Mouse (Mus musculus) MEL (cell line): ENCODE measurements around the gene Emd. TPM values are rescaled to one million over a fixed set of nuclear protein-coding genes. Genes with fewer than 3 reads are reported as not detected.

Experiments
- DNase-seq: peaks from one replicate; pipeline ENCODE4 v3.0.0; 2011; ENCODE audit warnings: low read depth, low spot score
- H3K27ac ChIP-seq: 2 replicates; pipeline ENCODE4 v1.5.1; 2012; ENCODE audit warnings: low read depth, mild to moderate bottlenecking, control low read depth, low read length, moderate library complexity; ENCODE audit not compliant: control insufficient read depth
- H3K27me3 ChIP-seq, 2 experiments: fragments of 150-350 bp in 1 of 2; sonication (generic) in 1 of 2; 2 replicates each; pipeline ENCODE4 v1.6.1; 2012; ENCODE audit warnings: low read length in 2 of 2, mild to moderate bottlenecking in 2 of 2, improper control_type of control experiment in 1 of 2, moderate library complexity in 1 of 2; ENCODE audit not compliant: insufficient read depth in 2 of 2, control insufficient read depth in 1 of 2
- H3K36me3 ChIP-seq, 2 experiments: 2 replicates each; pipeline ENCODE4 v1.6.1; 2012 to 2014; ENCODE audit warnings: low read length in 2 of 2, improper control_type of control experiment in 1 of 2, inconsistent platforms in 1 of 2, mild to moderate bottlenecking in 1 of 2; ENCODE audit not compliant: insufficient read depth in 2 of 2, control insufficient read depth in 1 of 2
- H3K4me1 ChIP-seq, 2 experiments: fragments of 150-350 bp in 1 of 2; sonication (generic) in 1 of 2; 2 replicates each; pipeline ENCODE4 v1.6.1; 2012; ENCODE audit warnings: low read length in 2 of 2, improper control_type of control experiment in 1 of 2, mild to moderate bottlenecking in 1 of 2; ENCODE audit not compliant: insufficient read depth in 2 of 2, control insufficient read depth in 1 of 2
- H3K4me3 ChIP-seq, 2 experiments: fragments of 150-350 bp in 1 of 2; sonication (generic) in 1 of 2; 2 replicates each; pipeline ENCODE4 v1.5.1; 2012; ENCODE audit warnings: low read depth in 2 of 2, low read length in 2 of 2, mild to moderate bottlenecking in 2 of 2, moderate library complexity in 2 of 2, control low read depth in 1 of 2, improper control_type of control experiment in 1 of 2; ENCODE audit not compliant: control insufficient read depth in 1 of 2, insufficient read depth in 1 of 2
- H3K79me2 ChIP-seq: 2 replicates; pipeline ENCODE4 v1.6.1; 2012; ENCODE audit warnings: mild to moderate bottlenecking, low read length, moderate library complexity; ENCODE audit not compliant: control insufficient read depth, poor library complexity, insufficient read depth
- H3K9ac ChIP-seq: 2 replicates; pipeline ENCODE4 v1.6.1; 2012; ENCODE audit warnings: low read depth, mild to moderate bottlenecking, control low read depth, low read length, moderate library complexity; ENCODE audit not compliant: control insufficient read depth, poor library complexity, severe bottlenecking
- H3K9me3 ChIP-seq: fragments of 150-350 bp; sonication (generic); replicated peaks from 2 replicates; pipeline ENCODE4 v1.6.1; 2012; ENCODE audit warnings: mild to moderate bottlenecking, low read length, improper control_type of control experiment, moderate library complexity; ENCODE audit not compliant: insufficient read depth
- BHLHE40 ChIP-seq: IDR thresholded peaks from 2 replicates; pipeline ENCODE4 v1.6.1; 2012; ENCODE audit warnings: low read depth, mild to moderate bottlenecking, inconsistent platforms, low read length, improper control_type of control experiment, borderline replicate concordance
- CHD1 ChIP-seq: IDR thresholded peaks from 2 replicates; pipeline ENCODE4 v1.6.1; 2012; ENCODE audit warnings: low read depth, mild to moderate bottlenecking, inconsistent platforms, low read length, improper control_type of control experiment
- CHD2 ChIP-seq: IDR thresholded peaks from 2 replicates; pipeline ENCODE4 v1.6.1; 2011; ENCODE audit warnings: low read length, improper control_type of control experiment
- CTCF ChIP-seq, 3 experiments: IDR thresholded peaks in 2 of 3; conservative IDR thresholded peaks in 1 of 3; 2 replicates each; pipeline ENCODE4 v1.5.1; 2011 to 2012; ENCODE audit warnings: low read length in 3 of 3, low read depth in 2 of 3, mild to moderate bottlenecking in 2 of 3, improper control_type of control experiment in 1 of 3, inconsistent platforms in 1 of 3, mixed read lengths in 1 of 3, moderate library complexity in 1 of 3; ENCODE audit not compliant: control insufficient read depth in 1 of 3, insufficient read depth in 1 of 3, poor library complexity in 1 of 3, severe bottlenecking in 1 of 3
- ELF1 ChIP-seq: IDR thresholded peaks from 2 replicates; pipeline ENCODE4 v1.6.1; 2014; ENCODE audit warnings: low read depth, mild to moderate bottlenecking, inconsistent platforms, low read length, improper control_type of control experiment, moderate library complexity
- EP300 ChIP-seq, 2 experiments: IDR thresholded peaks; 2 replicates each; pipeline ENCODE4 v1.6.1; 2011; ENCODE audit warnings: improper control_type of control experiment in 2 of 2, low read length in 2 of 2, low read depth in 1 of 2, mild to moderate bottlenecking in 1 of 2
- GABPA ChIP-seq: IDR thresholded peaks from 2 replicates; pipeline ENCODE4 v1.6.1; 2012; ENCODE audit warnings: low read depth, mild to moderate bottlenecking, inconsistent platforms, low read length, improper control_type of control experiment, moderate library complexity
- HCFC1 ChIP-seq: IDR thresholded peaks from 2 replicates; pipeline ENCODE4 v1.6.1; 2012; ENCODE audit warnings: low read depth, mild to moderate bottlenecking, inconsistent platforms, low read length, improper control_type of control experiment, moderate library complexity
- JUND ChIP-seq: IDR thresholded peaks from 2 replicates; pipeline ENCODE4 v1.6.1; 2011; ENCODE audit warnings: low read depth, mild to moderate bottlenecking, improper control_type of control experiment, low read length
- MAZ ChIP-seq: IDR thresholded peaks from 2 replicates; pipeline ENCODE4 v1.6.1; 2012; ENCODE audit warnings: low read depth, mild to moderate bottlenecking, inconsistent platforms, low read length, improper control_type of control experiment
- MEF2A ChIP-seq: IDR thresholded peaks from 2 replicates; pipeline ENCODE4 v1.6.1; 2014; ENCODE audit warnings: low read depth, mild to moderate bottlenecking, inconsistent platforms, low read length, improper control_type of control experiment; ENCODE audit not compliant: poor library complexity, insufficient replicate concordance, severe bottlenecking; ENCODE audit errors: extremely low read depth
- MXI1 ChIP-seq: IDR thresholded peaks from 2 replicates; pipeline ENCODE4 v1.6.1; 2011; ENCODE audit warnings: mild to moderate bottlenecking, low read depth, low read length, improper control_type of control experiment
- NRF1 ChIP-seq: IDR thresholded peaks from 2 replicates; pipeline ENCODE4 v1.6.1; 2014; ENCODE audit warnings: low read depth, mild to moderate bottlenecking, inconsistent platforms, low read length, improper control_type of control experiment, moderate library complexity; ENCODE audit not compliant: poor library complexity, insufficient read depth, severe bottlenecking
- POLR2A ChIP-seq, 2 experiments: IDR thresholded peaks; 2 replicates each; pipeline ENCODE4 v1.6.1; 2011 to 2012; ENCODE audit warnings: low read length in 2 of 2, mild to moderate bottlenecking in 2 of 2, control low read depth in 1 of 2, improper control_type of control experiment in 1 of 2, low read depth in 1 of 2, moderate library complexity in 1 of 2; ENCODE audit not compliant: control insufficient read depth in 1 of 2, insufficient read depth in 1 of 2, poor library complexity in 1 of 2
- RAD21 ChIP-seq: IDR thresholded peaks from 2 replicates; pipeline ENCODE4 v1.6.1; 2011; ENCODE audit warnings: mild to moderate bottlenecking, low read depth, low read length, improper control_type of control experiment
- RCOR1 ChIP-seq: IDR thresholded peaks from 2 replicates; pipeline ENCODE4 v1.6.1; 2012; ENCODE audit warnings: low read depth, mild to moderate bottlenecking, inconsistent platforms, low read length, improper control_type of control experiment
- SIN3A ChIP-seq: IDR thresholded peaks from 2 replicates; pipeline ENCODE4 v1.6.1; 2012; ENCODE audit warnings: low read length, improper control_type of control experiment, inconsistent platforms
- SMC3 ChIP-seq: IDR thresholded peaks from 2 replicates; pipeline ENCODE4 v1.6.1; 2011; ENCODE audit warnings: low read depth, low read length, improper control_type of control experiment
- TBP ChIP-seq: IDR thresholded peaks from 2 replicates; pipeline ENCODE4 v1.8.0; 2011; ENCODE audit warnings: low read depth, low read length, improper control_type of control experiment
- TCF12 ChIP-seq: IDR thresholded peaks from 2 replicates; pipeline ENCODE4 v1.6.1; 2014; ENCODE audit warnings: low read depth, mild to moderate bottlenecking, inconsistent platforms, low read length, improper control_type of control experiment, moderate library complexity
- USF1 ChIP-seq: IDR thresholded peaks from 2 replicates; pipeline ENCODE4 v1.6.1; 2014; ENCODE audit warnings: low read depth, mild to moderate bottlenecking, inconsistent platforms, low read length, improper control_type of control experiment, moderate library complexity
- USF2 ChIP-seq, 2 experiments: IDR thresholded peaks; 2 replicates each; pipeline ENCODE4 v1.6.1; 2011 to 2012; ENCODE audit warnings: improper control_type of control experiment in 2 of 2, low read length in 2 of 2, borderline replicate concordance in 1 of 2, inconsistent platforms in 1 of 2, low read depth in 1 of 2, mild to moderate bottlenecking in 1 of 2; ENCODE audit not compliant: insufficient read depth in 1 of 2
- ZC3H11A ChIP-seq: IDR thresholded peaks from 2 replicates; pipeline ENCODE4 v1.6.1; 2012; ENCODE audit warnings: low read depth, mild to moderate bottlenecking, inconsistent platforms, low read length, improper control_type of control experiment
- ZKSCAN1 ChIP-seq: IDR thresholded peaks from 2 replicates; pipeline ENCODE4 v1.6.1; 2012; ENCODE audit warnings: low read depth, mild to moderate bottlenecking, inconsistent platforms, low read length, improper control_type of control experiment, moderate library complexity
- ZMIZ1 ChIP-seq: IDR thresholded peaks from 2 replicates; pipeline ENCODE4 v1.6.1; 2012; ENCODE audit warnings: low read depth, mild to moderate bottlenecking, inconsistent platforms, low read length, improper control_type of control experiment, moderate library complexity
- ZNF384 ChIP-seq: IDR thresholded peaks from 2 replicates; pipeline ENCODE4 v1.6.1; 2012; ENCODE audit warnings: low read depth, mild to moderate bottlenecking, inconsistent platforms, low read length, improper control_type of control experiment
- polyA plus RNA-seq, 2 experiments: library from polyadenylated mRNA; stranded (reverse) in 1 of 2; unstranded in 1 of 2; fragments of >175 nt in 1 of 2; fragments of >200 nt in 1 of 2; gene quantifications; 2 replicates each; pipeline versions ENCODE4 v1.2.1 to v1.2.4; 2012; ENCODE audit warnings: low replicate concordance in 2 of 2, low read depth in 1 of 2; ENCODE audit not compliant: insufficient read length in 2 of 2, insufficient read depth in 1 of 2, missing spikeins in 1 of 2
- total RNA-seq: library from RNA; depleted of rRNA; stranded (reverse); fragments of 300-350 nt; gene quantifications from 2 replicates; pipeline ENCODE4 v1.2.3, GENCODE M21; 2012

Emd gene
- total and polyA plus RNA-seq, 3 experiments: 55.5 to 157 (median 130) TPM

DNA sequence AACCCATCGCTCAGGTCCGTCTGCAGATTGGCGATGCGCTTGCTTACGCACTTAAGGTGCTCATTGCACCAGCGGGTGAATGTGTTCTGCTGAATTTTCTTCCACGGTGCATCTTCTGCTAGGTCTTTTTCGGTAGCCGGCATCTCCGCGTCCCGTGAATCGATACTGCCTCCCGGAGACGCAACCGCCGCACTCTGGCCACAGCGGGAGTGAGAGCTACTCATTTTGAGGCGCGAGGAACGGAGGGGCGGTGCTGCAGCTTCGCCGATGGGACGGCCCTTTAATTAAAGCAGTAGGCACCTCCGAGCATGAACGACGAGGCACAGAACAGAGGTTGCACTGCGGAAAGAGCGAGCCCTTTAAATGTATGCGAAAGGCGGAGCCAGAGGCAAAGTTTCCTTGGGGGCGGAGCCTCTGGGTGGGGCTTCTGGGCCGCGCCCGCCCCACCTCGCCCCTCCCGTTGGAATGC, 8.2 kb upstream of the Emd start (continued):
- TF ChIP-seq CHD1: no peak
- no peak for TF ChIP-seq JUND
- TF ChIP-seq ZMIZ1: peak; percentile 71; the same call in 1 of the 2 replicates
- no peak for TF ChIP-seq TCF12
- TF ChIP-seq USF1: no peak
- no peak for TF ChIP-seq RAD21
- TF ChIP-seq ZNF384: no peak
- no peak for TF ChIP-seq NRF1
- TF ChIP-seq ELF1: no peak
- TF ChIP-seq CTCF (IDR thresholded peaks at IDR 0.05 in 2 of 3, conservative IDR thresholded peaks at IDR 0.05 in 1 of 3; ENCODE audit: control insufficient read depth in 1 of 3, insufficient read depth in 1 of 3, low read depth in 2 of 3, low read length in 3 of 3, poor library complexity in 1 of 3, severe bottlenecking in 1 of 3): no peak
- TF ChIP-seq MAZ: no peak
- TF ChIP-seq CHD2: no peak
- no peak for TF ChIP-seq RCOR1
- no peak for TF ChIP-seq ZKSCAN1

DNA sequence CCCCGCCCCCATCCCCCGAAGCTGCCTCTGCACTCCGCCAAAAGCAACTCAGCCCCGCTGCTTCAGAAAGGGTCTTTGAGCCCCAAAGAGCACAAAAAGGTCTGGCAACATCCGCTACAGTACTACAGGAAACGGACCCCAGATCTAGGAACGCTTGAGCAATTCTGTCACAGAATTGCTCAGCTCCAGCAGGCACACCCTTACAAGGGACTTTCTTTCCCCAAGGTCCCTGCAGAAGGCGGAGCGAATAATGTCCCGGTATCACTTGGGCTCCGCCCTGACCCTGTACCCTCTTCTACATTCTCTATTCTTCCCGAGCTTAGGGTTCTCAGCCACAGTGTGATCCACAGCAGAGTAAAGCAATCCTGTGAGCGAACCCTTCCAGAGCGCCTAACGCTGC, 7.8 kb upstream of the Emd start:
- Histone ChIP-seq H3K27ac (peak overlapping the region; percentile 55), H3K27me3 (no peaks in the 10 kb centered on the region), H3K79me2 (peaks cover 18% of the 10 kb centered on the region), H3K4me3 (peak overlapping the region; percentile 61 to 69), H3K36me3 (peaks cover 0 to 12% of the 10 kb centered on the region in 2 experiments; a peak in 3 of 4 replicates), H3K9me3 (no peaks in the 10 kb centered on the region), H3K4me1 (peaks cover 0 to 17% of the 10 kb centered on the region in 2 experiments; a peak in 2 of 4 replicates), H3K9ac (peak overlapping the region; percentile 77)
- peak; percentile 70 for DNase-seq
- no peak for TF ChIP-seq ELF1
- no peak for TF ChIP-seq ZC3H11A
- TF ChIP-seq EP300 (IDR thresholded peaks at IDR 0.05; ENCODE audit: low read depth in 1 of 2, low read length in 2 of 2): no peak
- no peak for TF ChIP-seq USF2 (IDR thresholded peaks at IDR 0.05; ENCODE audit: borderline replicate concordance in 1 of 2, insufficient read depth in 1 of 2, low read depth in 1 of 2, low read length in 2 of 2)
- no peak for TF ChIP-seq MEF2A
- no peak for TF ChIP-seq GABPA
- no peak for TF ChIP-seq MXI1
- TF ChIP-seq BHLHE40: no peak
- TF ChIP-seq MAZ: no peak
- TF ChIP-seq CTCF (IDR thresholded peaks at IDR 0.05 in 2 of 3, conservative IDR thresholded peaks at IDR 0.05 in 1 of 3; ENCODE audit: control insufficient read depth in 1 of 3, insufficient read depth in 1 of 3, low read depth in 2 of 3, low read length in 3 of 3, poor library complexity in 1 of 3, severe bottlenecking in 1 of 3): no peak
- TF ChIP-seq SIN3A: no peak
- no peak for TF ChIP-seq ZKSCAN1
- TF ChIP-seq SMC3: no peak
- TF ChIP-seq TBP: no peak
- TF ChIP-seq POLR2A (IDR thresholded peaks at IDR 0.05; ENCODE audit: control insufficient read depth in 1 of 2, insufficient read depth in 1 of 2, low read depth in 1 of 2, low read length in 2 of 2, poor library complexity in 1 of 2): no peak
- no peak for TF ChIP-seq CHD1
- TF ChIP-seq HCFC1: no peak
